Mouse (Mus musculus) embryonic facial prominence, embryonic 13.5 days (tissue): ENCODE results near the gene Gemin5. TPM values are rescaled to one million over a fixed set of nuclear protein-coding genes. Genes with fewer than 3 reads are reported as not detected.
"Not testable (repeated sequence)": the region's sequence is repeated elsewhere in the genome, so short reads cannot be mapped to it uniquely, and the experiment has no call there.

ENCODE experiments used
- ATAC-seq: fragments of 200-750 bp; cut with Nextera tagmentation; 2 replicates; pipeline ENCODE4 v1.8.0; 2017; ENCODE audit warnings: low read depth; ENCODE audit not compliant: insufficient number of reproducible peaks, insufficient read depth, low FRiP score, low TSS enrichment
- H3K27ac ChIP-seq: fragments of 300-500 bp; sonication (generic); 2 replicates; pipeline ENCODE4 v1.5.1; 2015; ENCODE audit warnings: moderate library complexity, mild to moderate bottlenecking, inconsistent platforms
- H3K27me3 ChIP-seq: fragments of 300-500 bp; sonication (generic); 2 replicates; pipeline ENCODE4 v1.6.1; 2015; ENCODE audit warnings: mild to moderate bottlenecking, inconsistent platforms
- H3K36me3 ChIP-seq: fragments of 300-500 bp; sonication (generic); 2 replicates; pipeline ENCODE4 v1.6.1; 2015; ENCODE audit warnings: mild to moderate bottlenecking, inconsistent platforms
- H3K4me1 ChIP-seq: fragments of 300-500 bp; sonication (generic); 2 replicates; pipeline ENCODE4 v1.6.1; 2015; ENCODE audit warnings: inconsistent platforms
- H3K4me2 ChIP-seq: fragments of 300-500 bp; sonication (generic); 2 replicates; pipeline ENCODE4 v1.6.1; 2015; ENCODE audit warnings: moderate library complexity, mild to moderate bottlenecking, inconsistent platforms
- H3K4me3 ChIP-seq: fragments of 300-500 bp; sonication (generic); 2 replicates; pipeline ENCODE4 v1.5.1; 2015; ENCODE audit warnings: mild to moderate bottlenecking, inconsistent platforms
- H3K9ac ChIP-seq: fragments of 300-500 bp; sonication (generic); 2 replicates; pipeline ENCODE4 v1.6.1; 2015; ENCODE audit warnings: mild to moderate bottlenecking, inconsistent platforms
- H3K9me3 ChIP-seq: fragments of 300-500 bp; sonication (generic); 2 replicates; pipeline ENCODE4 v1.6.1; 2016; ENCODE audit warnings: inconsistent platforms
- WGBS: fragments of 180-500 bp; shearing (Covaris S2); methylation state at CpG from one replicate; pipeline ENCODE4 v1.1.7; 2015; ENCODE audit warnings: mixed read lengths; 5-methylcytosine and 5-hydroxymethylcytosine counted together
- polyA plus RNA-seq: library from polyadenylated mRNA; unstranded; fragments of >200 nt; fragmentation: Nextera tagmentation; extraction: Ambion mirVana; gene quantifications from 2 replicates; pipeline ENCODE4 v1.2.1, GENCODE M21; 2015

The Gemin5 gene
- polyA plus RNA-seq, 1 experiment from 2014 or later: 26.1 TPM

- H3K9me3 ChIP-seq: no peaks in the 10 kb centered on the region
- H3K27ac ChIP-seq: peak overlapping the region; percentile 87
- under 1% methylated on average over 24 of the region's 24 CpGs for WGBS
Measured at GRCm38 (mm10) chr11:58104351-58104791, 64.0 kb downstream of the Gemin5 start.

GRCm38 (mm10) chr11:58103697-58104306 is 64.5 kb downstream of the Gemin5 start, which contains the start of gene Cnot8:
Cnot8 (plus strand) TSS chr11:58104153.
- Histone ChIP-seq H3K27ac (peak within 1 kb of the TSS; percentile 87), H3K27me3 (peaks cover 3% of the 10 kb centered on the region; the same call in 1 of the 2 replicates)

More at GRCm38 (mm10) chr11:58104351-58104791, 64.0 kb downstream of the Gemin5 start:
- peak overlapping the region; percentile 96 for H3K4me3 ChIP-seq
- peak; percentile 5; the same call in 1 of the 2 replicates for ATAC-seq
- H3K27me3 ChIP-seq: no peaks in the 10 kb centered on the region
- H3K4me1 ChIP-seq: peaks cover 24% of the 10 kb centered on the region
- H3K4me2 ChIP-seq: peak overlapping the region; percentile 72
- H3K9ac ChIP-seq: peak overlapping the region; percentile 96
- no peaks in the 10 kb centered on the region; the same call in 1 of the 2 replicates for H3K36me3 ChIP-seq

GRCm38 (mm10) chr11:58103344-58103653 is 65.0 kb downstream of the Gemin5 start:
- H3K27me3 ChIP-seq: peaks cover 8% of the 10 kb centered on the region
- ATAC-seq: peak; percentile 23; the same call in 1 of the 2 replicates
- H3K36me3 ChIP-seq: no peaks in the 10 kb centered on the region
- 51% methylated on average over 13 of the region's 13 CpGs for WGBS
- H3K9ac ChIP-seq: peak overlapping the region; percentile 72
- peak overlapping the region; percentile 87 for H3K27ac ChIP-seq
- no peaks in the 10 kb centered on the region for H3K9me3 ChIP-seq
- peak overlapping the region; percentile 96 for H3K4me3 ChIP-seq
- H3K4me2 ChIP-seq: peak overlapping the region; percentile 72
- H3K4me1 ChIP-seq: peaks cover 24% of the 10 kb centered on the region

More at GRCm38 (mm10) chr11:58103697-58104306, 64.5 kb downstream of the Gemin5 start, which contains the start of gene Cnot8:
- peak within 1 kb of the TSS; percentile 72 for H3K4me2 ChIP-seq
- H3K36me3 ChIP-seq: no peaks in the 10 kb centered on the region
- H3K9me3 ChIP-seq: no peaks in the 10 kb centered on the region
- peak within 1 kb of the TSS; percentile 96 for H3K9ac ChIP-seq
- ATAC-seq: peak; percentile 98
- under 1% methylated on average over 55 of the region's 55 CpGs for WGBS
- H3K4me1 ChIP-seq: peaks cover 24% of the 10 kb centered on the region
- H3K4me3 ChIP-seq: peak within 1 kb of the TSS; percentile 96

GRCm38 (mm10) chr11:58102581-58103343 is 65.6 kb downstream of the Gemin5 start:
- Histone ChIP-seq H3K27ac (peak overlapping the region; percentile 87; the same call in 1 of the 2 replicates), H3K27me3 (peaks cover 13% of the 10 kb centered on the region), H3K9ac (peak overlapping the region; percentile 72), H3K36me3 (no peaks in the 10 kb centered on the region), H3K4me2 (peak overlapping the region; percentile 72), H3K4me3 (peak overlapping the region; percentile 96), H3K9me3 (no peaks in the 10 kb centered on the region), H3K4me1 (peaks cover 23% of the 10 kb centered on the region)
- WGBS: 83% methylated on average over 9 of the region's 9 CpGs
- ATAC-seq: no peak

- Histone ChIP-seq H3K9me3 (no peaks in the 10 kb centered on the region), H3K27me3 (peaks cover 19% of the 10 kb centered on the region), H3K4me1 (peaks cover 20% of the 10 kb centered on the region), H3K27ac (no peak overlapping the region), H3K4me2 (no peak overlapping the region), H3K36me3 (no peaks in the 10 kb centered on the region), H3K9ac (no peak overlapping the region), H3K4me3 (no peak overlapping the region)
- 86% methylated on average over 3 of the region's 3 CpGs for WGBS
- ATAC-seq: no peak
Measured at GRCm38 (mm10) chr11:58102146-58102545, 66.2 kb downstream of the Gemin5 start.

- 79% methylated on average over 4 of the region's 4 CpGs for WGBS
- no peak overlapping the region for H3K27ac ChIP-seq
Measured at GRCm38 (mm10) chr11:58101194-58101720, 67.1 kb downstream of the Gemin5 start.

GRCm38 (mm10) chr11:58100006-58100405 is 68.3 kb downstream of the Gemin5 start:
- Histone ChIP-seq H3K4me1 (peaks cover 14% of the 10 kb centered on the region), H3K36me3 (no peaks in the 10 kb centered on the region), H3K27me3 (peaks cover 30% of the 10 kb centered on the region), H3K9me3 (no peaks in the 10 kb centered on the region), H3K4me2 (no peak overlapping the region), H3K9ac (no peak overlapping the region), H3K4me3 (no peak overlapping the region), H3K27ac (no peak overlapping the region)
- WGBS: 95% methylated on average over 2 of the region's 2 CpGs
- ATAC-seq: no peak

More at GRCm38 (mm10) chr11:58101194-58101720, 67.1 kb downstream of the Gemin5 start:
- H3K9ac ChIP-seq: no peak overlapping the region
- H3K36me3 ChIP-seq: no peaks in the 10 kb centered on the region
- H3K9me3 ChIP-seq: no peaks in the 10 kb centered on the region
- H3K4me2 ChIP-seq: no peak overlapping the region
- H3K27me3 ChIP-seq: peaks cover 27% of the 10 kb centered on the region
- H3K4me3 ChIP-seq: no peak overlapping the region
- no peak for ATAC-seq
- H3K4me1 ChIP-seq: peaks cover 19% of the 10 kb centered on the region

- Histone ChIP-seq H3K27me3 (peaks cover 30% of the 10 kb centered on the region), H3K4me3 (peak overlapping the region; percentile 45), H3K4me1 (peaks cover 12% of the 10 kb centered on the region), H3K4me2 (peak overlapping the region; percentile 77)
- 65% methylated on average over 5 of the region's 5 CpGs for WGBS
- not testable (repeated sequence) for ATAC-seq, H3K36me3 ChIP-seq, H3K27ac ChIP-seq, H3K9me3 ChIP-seq, H3K9ac ChIP-seq
Measured at GRCm38 (mm10) chr11:58098366-58098720, 70.0 kb downstream of the Gemin5 start.

GRCm38 (mm10) chr11:58097621-58098365 is 70.5 kb downstream of the Gemin5 start:
- ATAC-seq: no peak
- Histone ChIP-seq H3K4me1 (peaks cover 11% of the 10 kb centered on the region), H3K4me3 (peak overlapping the region; percentile 45), H3K27ac (no peak overlapping the region), H3K4me2 (peak overlapping the region; percentile 77), H3K27me3 (peaks cover 30% of the 10 kb centered on the region), H3K9me3 (no peaks in the 10 kb centered on the region), H3K9ac (peak overlapping the region; percentile 66), H3K36me3 (no peaks in the 10 kb centered on the region)
- WGBS: 1% methylated on average over 35 of the region's 38 CpGs

- WGBS: 52% methylated on average over 20 of the region's 20 CpGs
Measured at GRCm38 (mm10) chr11:58096821-58097620, 71.3 kb downstream of the Gemin5 start.

More at GRCm38 (mm10) chr11:58096821-58097620, 71.3 kb downstream of the Gemin5 start:
- Histone ChIP-seq H3K4me3 (peak overlapping the region; percentile 45), H3K27me3 (peaks cover 30% of the 10 kb centered on the region), H3K4me2 (peak overlapping the region; percentile 77), H3K9me3 (no peaks in the 10 kb centered on the region), H3K9ac (no peak overlapping the region), H3K27ac (no peak overlapping the region), H3K36me3 (no peaks in the 10 kb centered on the region), H3K4me1 (peaks cover 12% of the 10 kb centered on the region; the same call in 1 of the 2 replicates)
- no peak for ATAC-seq
